Mouse (Mus musculus) hindbrain, embryonic 11.5 days (tissue): ENCODE data around the gene Glcci1. TPM values are rescaled to one million over a fixed set of nuclear protein-coding genes. Genes with fewer than 3 reads are reported as not detected.

Source experiments
- ATAC-seq: fragments of 200-750 bp; cut with Nextera tagmentation; 2 replicates; pipeline ENCODE4 v1.8.0; 2017; ENCODE audit warnings: mild to moderate bottlenecking, moderate TSS enrichment, moderate library complexity; ENCODE audit not compliant: low FRiP score
- DNase-seq: peaks from one replicate; pipeline ENCODE4 v3.0.0-alpha.2; 2015; ENCODE audit warnings: low spot score
- H3K27ac ChIP-seq: fragments of 300-500 bp; sonication (generic); 2 replicates; pipeline ENCODE4 v1.5.1; 2014; ENCODE audit warnings: mild to moderate bottlenecking, low read depth, low read length
- H3K27me3 ChIP-seq: fragments of 300-500 bp; sonication (generic); 2 replicates; pipeline ENCODE4 v1.6.1; 2014; ENCODE audit warnings: mild to moderate bottlenecking, low read length, moderate library complexity, mixed read lengths; ENCODE audit not compliant: control insufficient read depth, insufficient read depth
- H3K36me3 ChIP-seq: fragments of 300-500 bp; sonication (generic); 2 replicates; pipeline ENCODE4 v1.6.1; 2014; ENCODE audit warnings: mild to moderate bottlenecking, low read length, moderate library complexity, mixed read lengths; ENCODE audit not compliant: control insufficient read depth, insufficient read depth
- H3K4me1 ChIP-seq: fragments of 300-500 bp; sonication (generic); replicated peaks from 2 replicates; pipeline ENCODE4 v1.6.1; 2014; ENCODE audit warnings: low read length, mixed read lengths; ENCODE audit not compliant: control insufficient read depth, insufficient read depth
- H3K4me2 ChIP-seq: fragments of 300-500 bp; sonication (generic); replicated peaks from 2 replicates; pipeline ENCODE4 v1.6.1; 2014; ENCODE audit warnings: mild to moderate bottlenecking, low read depth, low read length
- H3K4me3 ChIP-seq: fragments of 300-500 bp; sonication (generic); 2 replicates; pipeline ENCODE4 v1.5.1; 2014; ENCODE audit warnings: low read depth, low read length
- H3K9ac ChIP-seq: fragments of 300-500 bp; sonication (generic); 2 replicates; pipeline ENCODE4 v1.6.1; 2014; ENCODE audit warnings: low read depth, low read length
- H3K9me3 ChIP-seq: fragments of 300-500 bp; sonication (generic); 2 replicates; pipeline ENCODE4 v1.6.1; 2016; ENCODE audit warnings: low read length; ENCODE audit not compliant: control insufficient read depth
- WGBS: fragments of 180-500 bp; shearing (Covaris S2); extraction: QIAGEN DNeasy Blood & Tissue Kit; methylation state at CpG from one replicate; pipeline ENCODE4 v1.1.7; 2014; 5-methylcytosine and 5-hydroxymethylcytosine counted together
- polyA plus RNA-seq: library from polyadenylated mRNA; unstranded; fragments of >200 nt; fragmentation: Nextera tagmentation; extraction: Ambion mirVana; gene quantifications from 2 replicates; pipeline ENCODE4 v1.2.1, GENCODE M21; 2014

Glcci1 gene
- polyA plus RNA-seq, 1 experiment from 2014 or later, result 15.1 TPM

- H3K27me3 ChIP-seq, result no peaks in the 10 kb centered on the region
- H3K9me3 ChIP-seq, result no peaks in the 10 kb centered on the region
- 75% methylated on average over 3 of the region's 3 CpGs for WGBS
- DNase-seq (no peak), ATAC-seq (no peak)
- no peak overlapping the region for H3K4me3 ChIP-seq
- no peaks in the 10 kb centered on the region for H3K36me3 ChIP-seq
- no peak overlapping the region for H3K27ac ChIP-seq
- H3K4me1 ChIP-seq, result no peaks in the 10 kb centered on the region
- no peak overlapping the region for H3K4me2 ChIP-seq
- H3K9ac ChIP-seq, result no peak overlapping the region
These were observed 35.1 kb upstream of the Glcci1 start for GRCm38 (mm10) chr6:8474316-8474715.

GRCm38 (mm10) chr6:8474820-8475219 is 34.6 kb upstream of the Glcci1 start:
- WGBS, result 90% methylated on average over 4 of the region's 4 CpGs
- Histone ChIP-seq H3K4me1 (no peaks in the 10 kb centered on the region), H3K9me3 (no peaks in the 10 kb centered on the region), H3K4me2 (no peak overlapping the region), H3K4me3 (no peak overlapping the region), H3K27ac (no peak overlapping the region), H3K36me3 (no peaks in the 10 kb centered on the region), H3K9ac (no peak overlapping the region), H3K27me3 (no peaks in the 10 kb centered on the region)
- DNase-seq (no peak), ATAC-seq (no peak)

- Histone ChIP-seq H3K9ac (no peak overlapping the region), H3K9me3 (no peaks in the 10 kb centered on the region), H3K4me2 (no peak overlapping the region), H3K36me3 (no peaks in the 10 kb centered on the region), H3K4me3 (no peak overlapping the region), H3K4me1 (no peaks in the 10 kb centered on the region), H3K27ac (no peak overlapping the region), H3K27me3 (no peaks in the 10 kb centered on the region)
- DNase-seq, result no peak
- no peak for ATAC-seq
- 36% methylated on average over 1 of the region's 1 CpGs for WGBS
These were observed 30.2 kb upstream of the Glcci1 start for GRCm38 (mm10) chr6:8479176-8479575.

GRCm38 (mm10) chr6:8484437-8485275 is 24.7 kb upstream of the Glcci1 start:
- no peak overlapping the region for H3K4me2 ChIP-seq
- H3K36me3 ChIP-seq, result no peaks in the 10 kb centered on the region
- 96% methylated on average over 17 of the region's 17 CpGs for WGBS
- no peak overlapping the region for H3K4me3 ChIP-seq
- H3K27me3 ChIP-seq, result no peaks in the 10 kb centered on the region
- no peak for DNase-seq
- no peak for ATAC-seq
- no peaks in the 10 kb centered on the region for H3K4me1 ChIP-seq
- H3K27ac ChIP-seq, result no peak overlapping the region
- H3K9ac ChIP-seq, result no peak overlapping the region
- H3K9me3 ChIP-seq, result no peaks in the 10 kb centered on the region

GRCm38 (mm10) chr6:8485414-8486175 is 23.8 kb upstream of the Glcci1 start:
- H3K27ac ChIP-seq, result no peak overlapping the region
- H3K9me3 ChIP-seq, result no peaks in the 10 kb centered on the region
- no peak overlapping the region for H3K4me2 ChIP-seq
- no peak for ATAC-seq
- DNase-seq, result no peak
- H3K27me3 ChIP-seq, result no peaks in the 10 kb centered on the region
- no peak overlapping the region for H3K4me3 ChIP-seq
- H3K36me3 ChIP-seq, result no peaks in the 10 kb centered on the region
- no peak overlapping the region for H3K9ac ChIP-seq
- no peaks in the 10 kb centered on the region for H3K4me1 ChIP-seq
- WGBS, result 89% methylated on average over 16 of the region's 16 CpGs

- Histone ChIP-seq H3K4me2 (no peak overlapping the region), H3K4me3 (no peak overlapping the region), H3K9me3 (no peaks in the 10 kb centered on the region), H3K27me3 (no peaks in the 10 kb centered on the region), H3K27ac (no peak overlapping the region), H3K4me1 (no peaks in the 10 kb centered on the region), H3K36me3 (no peaks in the 10 kb centered on the region), H3K9ac (no peak overlapping the region)
- no peak for DNase-seq
- no peak for ATAC-seq
- WGBS, result 82% methylated on average over 17 of the region's 17 CpGs
These were observed 22.9 kb upstream of the Glcci1 start for GRCm38 (mm10) chr6:8486391-8487043.

GRCm38 (mm10) chr6:8487044-8487853 is 22.2 kb upstream of the Glcci1 start:
- DNase-seq (no peak), ATAC-seq (no peak)
- WGBS, result 74% methylated on average over 20 of the region's 20 CpGs
- no peaks in the 10 kb centered on the region for H3K9me3 ChIP-seq
- no peaks in the 10 kb centered on the region for H3K27me3 ChIP-seq
- no peak overlapping the region for H3K27ac ChIP-seq
- no peak overlapping the region for H3K9ac ChIP-seq
- H3K4me1 ChIP-seq, result no peaks in the 10 kb centered on the region
- no peaks in the 10 kb centered on the region for H3K36me3 ChIP-seq
- H3K4me2 ChIP-seq, result no peak overlapping the region
- no peak overlapping the region for H3K4me3 ChIP-seq

- no peak overlapping the region for H3K4me3 ChIP-seq
- H3K9me3 ChIP-seq, result no peaks in the 10 kb centered on the region
- no peak overlapping the region for H3K27ac ChIP-seq
- no peak overlapping the region for H3K4me2 ChIP-seq
- whole genome bisulfite sequencing, result 70% methylated on average over 5 of the region's 5 CpGs
- DNase-seq (no peak), ATAC-seq (no peak)
- no peaks in the 10 kb centered on the region for H3K27me3 ChIP-seq
- no peaks in the 10 kb centered on the region for H3K4me1 ChIP-seq
- no peak overlapping the region for H3K9ac ChIP-seq
- no peaks in the 10 kb centered on the region for H3K36me3 ChIP-seq
These were observed 21.2 kb upstream of the Glcci1 start for GRCm38 (mm10) chr6:8488249-8488648.
